ENCODE assay signal across 13 mouse cellular contexts in genomic region chr9:84545431-84545830, GRCm38 (mm10).
"Had no signal": no experiment of that assay in that cellular context is flagged by ENCODE, and none has a peak within 500 bp of the region (broad histone marks: within the 10 kb centered on the region; RNA-seq: fewer than 3 reads in every experiment).

No protein-coding gene starts in this region.

- ATAC-seq: liver, postnatal 0 days; midbrain, embryonic 16.5 days had no signal

- H3K36me3 ChIP-seq: limb, embryonic 10.5 days; liver, embryonic 13.5 days; lung, embryonic 15.5 days; midbrain, embryonic 12.5 days had no signal

- H3K4me2 ChIP-seq: liver, embryonic 13.5 days; lung, embryonic 15.5 days; midbrain, embryonic 12.5 days had no signal

- H3K4me3 ChIP-seq: left cerebral cortex, adult 2 months; limb, embryonic 10.5 days; liver, embryonic 13.5 days; lung, embryonic 15.5 days; midbrain, embryonic 12.5 days had no signal

- H3K9me3 ChIP-seq: limb, embryonic 10.5 days; liver, embryonic 13.5 days; lung, embryonic 15.5 days; midbrain, embryonic 12.5 days had no signal

- H3K4me1 ChIP-seq: limb, embryonic 10.5 days; liver, embryonic 13.5 days; lung, embryonic 15.5 days; midbrain, embryonic 12.5 days had no signal

- H3K27ac ChIP-seq: left cerebral cortex, adult 2 months; limb, embryonic 10.5 days; liver, embryonic 13.5 days; lung, embryonic 15.5 days; midbrain, embryonic 12.5 days; stomach, postnatal 0 days had no signal

- DNase-seq: kidney, postnatal 25 days; liver, embryonic 13.5 days; liver, postnatal 0 days; lung, postnatal 14 days; right cerebral cortex, adult 18-20 months; right cerebral cortex, postnatal 25 days; thymus, postnatal 4 days had no signal

- H3K27me3 ChIP-seq: liver, embryonic 13.5 days; lung, embryonic 15.5 days; midbrain, embryonic 12.5 days had no signal

- H3K9ac ChIP-seq: liver, embryonic 13.5 days; liver, postnatal 0 days; lung, embryonic 15.5 days; midbrain, embryonic 12.5 days had no signal
